Mouse (Mus musculus) cerebellum, adult 9-11 months (tissue): ENCODE measurements around the gene Pacrg.

Experiments
- DNase-seq: peaks from one replicate; pipeline ENCODE4 v3.0.0; 2022

Pacrg gene

DNA sequence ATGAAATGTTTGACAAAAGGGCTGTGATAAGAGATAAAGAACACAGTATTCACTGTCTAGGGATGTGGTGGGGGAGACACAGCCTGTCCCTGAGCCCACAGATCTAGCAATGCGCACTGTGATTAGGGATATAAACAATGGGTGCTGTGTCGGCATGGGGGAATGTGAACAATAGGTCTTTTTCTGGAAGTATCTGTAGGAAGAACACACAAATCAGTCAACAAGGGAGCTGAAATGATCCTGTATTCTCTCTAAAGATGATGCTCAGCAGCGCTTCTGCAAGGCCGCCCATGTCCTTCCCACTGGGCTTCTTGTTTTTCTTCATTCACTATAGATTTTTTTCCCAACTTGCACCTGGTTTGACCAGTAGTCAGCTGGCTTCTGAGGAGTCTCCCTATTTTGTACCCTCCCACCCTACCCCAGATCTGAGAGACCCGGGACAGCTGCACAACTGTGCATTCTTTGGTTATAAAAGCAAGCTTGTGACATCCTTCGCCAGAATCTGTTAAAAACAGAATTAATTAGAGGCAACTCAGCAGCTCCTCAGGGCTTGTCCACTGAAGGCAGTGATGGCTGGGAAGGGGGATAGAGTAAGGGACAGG is 356.1 kb downstream of the Pacrg start:
- no peak for DNase-seq

- no peak for DNase-seq
Measured at GRCm38 (mm10) chr17:10481081-10481480, 359.0 kb downstream of the Pacrg start.

- DNase-seq, result no peak
Measured at GRCm38 (mm10) chr17:10479020-10479707, 360.9 kb downstream of the Pacrg start.

DNA sequence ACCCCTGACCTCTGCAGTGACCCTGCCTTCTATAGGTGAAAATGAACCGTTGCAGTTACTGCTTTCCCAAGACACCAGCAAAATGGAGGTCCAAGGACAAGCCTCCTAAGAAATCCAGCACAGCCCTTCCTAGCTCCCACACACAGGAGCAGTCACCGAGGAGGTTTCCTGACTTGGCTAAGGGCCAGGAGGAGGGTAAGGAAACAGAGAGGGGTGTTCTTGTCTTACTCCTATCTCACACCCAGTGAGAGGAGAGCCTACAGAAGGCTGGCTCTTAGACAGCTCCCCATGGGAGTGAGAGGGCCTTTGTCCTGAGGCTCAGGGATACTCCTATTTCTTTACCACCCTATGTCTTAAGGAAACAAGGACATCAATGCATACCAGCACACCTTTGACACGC is 361.7 kb downstream of the Pacrg start:
- no peak for DNase-seq

GRCm38 (mm10) chr17:10476807-10477206 is 363.3 kb downstream of the Pacrg start:
- DNase-seq, result no peak

- no peak for DNase-seq
Measured at GRCm38 (mm10) chr17:10474972-10475371, 365.1 kb downstream of the Pacrg start.

DNA sequence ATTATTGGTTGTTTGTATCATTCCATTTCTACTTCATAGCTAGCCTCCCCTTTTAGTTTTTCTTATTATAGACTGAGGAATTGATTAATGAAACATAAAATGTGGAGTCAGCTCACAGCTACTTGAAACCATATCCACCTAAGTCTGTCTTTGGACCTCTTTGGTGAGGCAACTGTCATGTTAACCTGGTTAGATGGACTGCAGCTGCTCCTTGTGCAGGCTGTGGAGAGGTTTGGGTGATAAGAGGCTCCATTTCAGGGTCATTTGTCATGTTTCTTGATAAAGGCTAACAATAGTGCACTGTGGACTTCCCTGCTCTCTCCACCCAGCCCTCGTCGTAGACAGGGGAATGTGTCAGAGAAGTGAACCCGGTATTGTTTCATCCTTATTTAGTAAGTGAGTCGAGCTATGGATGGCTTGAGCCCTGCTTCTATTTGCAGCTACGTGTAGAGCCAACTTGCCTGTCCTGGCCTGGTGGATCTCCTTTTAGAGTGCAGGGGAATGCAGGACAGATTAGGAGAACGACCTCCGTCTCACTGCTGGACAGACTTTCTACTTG is 366.2 kb downstream of the Pacrg start:
- no peak for DNase-seq

GRCm38 (mm10) chr17:10473175-10473574 is 366.9 kb downstream of the Pacrg start:
- DNase-seq, result no peak

DNA sequence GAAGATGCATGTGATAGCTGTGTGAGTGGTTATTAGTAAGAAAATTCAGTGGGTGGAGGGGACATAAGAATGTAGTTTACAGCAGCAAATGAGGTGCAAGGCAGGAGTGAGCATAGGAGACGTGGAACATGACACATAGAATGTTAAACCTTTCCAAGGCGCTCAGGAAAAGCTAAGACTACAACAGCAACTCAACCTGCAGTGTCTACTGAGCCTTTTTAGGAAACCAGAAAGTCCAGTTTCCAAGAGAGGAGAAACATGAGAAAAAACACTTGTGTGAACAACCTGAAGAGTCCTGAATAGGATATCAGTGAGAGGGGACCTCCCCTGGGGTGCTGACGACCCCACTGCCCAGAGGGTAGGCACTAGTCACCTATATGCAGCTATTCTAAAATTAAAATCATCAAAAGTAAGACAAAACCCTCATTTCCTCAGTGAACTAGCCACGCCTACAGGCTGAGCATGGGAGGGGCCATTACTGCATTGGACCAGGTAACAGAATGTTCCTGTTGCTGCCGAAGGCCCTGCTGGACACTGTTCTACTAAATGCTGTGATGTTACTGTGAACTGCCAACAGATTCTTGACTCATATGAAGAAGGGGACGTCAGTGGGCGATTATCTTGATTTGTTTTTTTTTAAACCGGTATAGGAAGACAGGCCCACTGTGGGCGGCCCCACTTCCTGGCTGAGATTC is 370.1 kb downstream of the Pacrg start:
- no peak for DNase-seq

DNA sequence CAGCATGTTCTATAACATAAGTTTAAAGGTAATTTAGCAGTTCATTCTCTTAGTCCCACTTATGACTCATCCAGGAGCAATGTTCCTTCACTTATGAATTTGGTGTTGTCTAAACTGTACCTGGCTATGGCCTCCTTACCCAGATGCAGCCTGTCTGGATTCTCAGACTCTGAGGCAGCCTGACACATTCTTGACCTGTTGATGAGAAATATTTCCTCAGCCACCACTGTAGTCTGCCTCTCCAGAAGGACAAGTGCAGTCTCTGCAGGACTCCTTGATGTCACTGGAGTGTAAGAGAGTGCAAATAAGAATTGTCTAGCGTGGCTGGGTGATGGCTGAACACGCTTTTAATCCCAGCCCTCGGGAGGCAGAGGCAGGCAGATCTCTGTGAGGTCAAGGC is 373.0 kb downstream of the Pacrg start:
- DNase-seq, result no peak

DNA sequence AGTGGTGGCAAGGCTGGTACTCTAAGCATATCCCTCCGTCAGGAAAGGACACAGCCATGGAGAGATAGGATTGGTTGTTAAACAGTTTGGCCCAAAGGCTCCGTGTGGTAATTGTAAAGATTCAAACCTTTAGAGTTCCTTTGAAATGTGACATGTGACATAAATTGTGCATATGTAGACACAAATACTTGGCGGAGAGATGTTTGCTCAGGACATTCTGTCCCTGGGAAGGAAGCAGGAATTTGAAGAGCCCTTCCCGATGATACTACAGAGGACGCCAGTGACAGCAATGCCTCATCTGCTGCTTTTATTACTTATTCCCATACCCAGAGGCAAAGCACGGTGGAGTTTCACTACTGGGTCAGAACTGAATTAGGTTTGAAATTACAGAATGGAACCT is 374.6 kb downstream of the Pacrg start:
- DNase-seq, result no peak

GRCm38 (mm10) chr17:10464700-10465099 is 375.4 kb downstream of the Pacrg start:
- DNase-seq, result no peak

GRCm38 (mm10) chr17:10463626-10464025 is 376.5 kb downstream of the Pacrg start:
- no peak for DNase-seq

DNA sequence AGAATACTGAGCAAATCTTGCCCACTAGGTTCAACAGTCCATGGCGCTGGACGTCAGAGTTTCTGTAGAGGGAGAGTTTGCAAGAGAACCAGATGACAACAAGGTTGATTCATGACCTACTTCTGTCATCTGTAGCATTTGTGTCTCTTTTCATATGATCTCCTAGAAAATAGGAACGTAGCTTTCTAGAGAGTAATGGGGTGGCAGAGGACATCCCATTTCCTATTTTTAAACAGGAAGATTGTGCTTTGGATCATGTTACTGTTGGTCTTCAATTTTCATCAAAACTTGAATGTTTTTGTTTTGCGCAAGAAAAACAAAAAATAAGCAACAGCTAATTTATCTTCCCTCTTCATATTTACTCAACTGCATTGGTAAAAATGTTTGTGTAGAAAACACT is 379.2 kb downstream of the Pacrg start:
- no peak for DNase-seq

DNA sequence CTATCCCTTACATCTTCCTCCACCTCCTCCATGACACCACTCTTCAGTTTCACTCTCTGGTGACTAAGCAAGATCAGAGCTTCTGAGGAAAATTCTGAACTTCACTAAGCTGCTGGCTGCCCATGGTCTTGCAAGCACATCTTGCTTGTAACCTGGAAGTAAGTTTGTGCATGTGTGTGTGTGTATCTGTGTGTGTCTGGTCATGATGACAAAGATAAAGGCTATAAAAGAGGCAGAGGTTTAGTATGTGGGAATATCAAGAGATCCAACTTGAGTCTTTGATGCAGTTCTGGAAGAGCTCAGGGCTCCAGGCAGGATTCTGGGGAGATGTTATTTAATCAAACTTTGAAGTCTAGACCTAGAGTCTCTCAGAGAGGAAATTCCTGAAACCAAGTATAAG is 381.4 kb downstream of the Pacrg start:
- DNase-seq, result no peak

DNA sequence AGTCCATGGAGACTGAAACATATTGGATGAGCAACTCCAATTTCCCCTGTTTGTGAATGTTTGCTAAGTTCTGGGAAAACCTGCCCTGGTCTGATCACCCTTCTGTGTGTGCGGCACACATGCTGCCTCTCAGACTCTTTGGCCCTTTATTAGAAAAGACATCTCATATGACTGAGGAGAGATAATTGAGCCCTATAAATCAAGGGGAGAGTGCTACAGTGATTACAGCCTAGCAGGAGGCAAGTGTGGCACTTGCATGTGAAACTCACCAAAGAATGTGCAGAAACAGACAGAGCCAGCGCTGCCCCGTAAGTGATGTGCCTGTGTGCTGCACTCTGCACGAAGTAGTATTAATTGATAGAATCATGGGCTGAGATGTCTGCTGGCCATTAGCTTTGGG is 383.7 kb downstream of the Pacrg start:
- DNase-seq, result no peak

- no peak for DNase-seq
Measured at GRCm38 (mm10) chr17:10455961-10456360, 384.1 kb downstream of the Pacrg start.

- peak; percentile 29 for DNase-seq
Measured at GRCm38 (mm10) chr17:10454406-10454805, 385.7 kb downstream of the Pacrg start.

- DNase-seq, result no peak
Measured at GRCm38 (mm10) chr17:10452801-10453200, 387.3 kb downstream of the Pacrg start.

DNA sequence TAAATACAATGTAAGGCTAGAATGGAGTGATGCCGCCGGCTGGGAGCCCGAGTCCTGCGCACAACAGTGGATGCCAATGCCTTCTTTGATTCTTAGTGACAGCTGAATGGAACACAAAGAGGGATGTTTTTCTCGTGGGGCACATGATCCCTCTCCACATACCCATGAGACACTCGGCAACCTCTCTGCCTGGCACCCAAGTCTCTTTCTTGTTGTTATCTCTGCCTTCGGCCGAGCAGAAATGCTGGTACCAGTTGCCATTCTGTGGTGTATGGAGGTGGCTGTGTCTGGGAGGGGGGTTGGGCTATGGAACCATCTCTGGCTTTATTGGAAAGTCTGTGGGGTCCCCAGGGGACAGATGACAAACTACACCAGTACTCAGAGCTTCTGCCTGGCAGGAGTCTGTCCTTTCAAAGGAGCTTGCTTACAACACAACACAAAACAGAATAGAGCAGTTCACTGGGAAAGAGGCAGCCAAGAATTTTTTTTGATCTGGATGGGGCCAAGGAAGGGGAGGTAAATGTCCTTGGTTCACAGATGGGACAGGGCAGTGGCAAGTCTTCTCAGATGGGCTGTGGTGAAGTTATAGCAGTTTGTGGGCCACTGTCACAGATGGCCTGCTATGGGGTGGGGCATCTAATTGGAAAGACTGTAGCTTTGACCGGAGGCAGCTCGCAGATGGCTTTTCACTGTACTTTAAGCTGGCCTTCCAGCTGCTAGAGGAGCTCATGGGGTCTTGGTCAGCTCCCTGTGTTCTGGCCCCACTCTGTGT is 388.6 kb downstream of the Pacrg start:
- peak; percentile 30 for DNase-seq

- no peak for DNase-seq
Measured at GRCm38 (mm10) chr17:10449800-10450299, 390.3 kb downstream of the Pacrg start.

- DNase-seq, result no peak
Measured at GRCm38 (mm10) chr17:10448417-10448816, 391.7 kb downstream of the Pacrg start.

GRCm38 (mm10) chr17:10441501-10442111 is 398.5 kb downstream of the Pacrg start:
- DNase-seq, result no peak
